Mouse (Mus musculus): Measurements from ENCODE around the gene Mis18bp1.

- TF ChIP-seq MAX (IDR thresholded peaks at IDR 0.05; ENCODE audit: low read depth) (no peak), USF1 (IDR thresholded peaks at IDR 0.05; ENCODE audit: low read depth) (no peak)
Observed at GRCm38 (mm10) chr12:65173736-65174135, 1.3 kb upstream of the Mis18bp1 start.
